Mouse (Mus musculus) ovary, postnatal 10 days (tissue): ENCODE measurements around the gene Utrn.
A peak's percentile ranks its signal among the peaks of the same experiment; 100 is the strongest.

Experiments
- DNase-seq: peaks from one replicate; pipeline ENCODE4 v3.0.0; 2022; ENCODE audit warnings: low spot score

Utrn gene

DNA sequence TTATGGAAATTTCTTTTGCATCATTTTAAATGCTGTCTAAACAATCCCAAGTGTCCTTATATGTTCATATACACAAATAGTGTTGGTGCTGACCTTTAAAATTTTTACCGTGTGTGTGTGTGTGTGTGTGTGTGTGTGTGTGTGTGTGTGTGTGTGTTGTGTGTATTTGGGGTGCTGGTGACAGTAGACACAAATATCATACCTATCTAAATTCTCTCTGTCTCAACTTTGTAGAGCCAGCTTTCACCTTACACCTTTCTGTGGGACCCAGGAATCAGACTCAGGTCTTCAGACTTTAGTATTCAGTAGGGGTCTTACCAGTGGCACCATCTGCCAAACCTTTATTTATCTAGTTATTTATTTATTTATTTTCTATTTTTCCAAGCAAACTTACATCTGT lies 681 bp upstream of the Utrn start:
- DNase-seq: no peak

DNA sequence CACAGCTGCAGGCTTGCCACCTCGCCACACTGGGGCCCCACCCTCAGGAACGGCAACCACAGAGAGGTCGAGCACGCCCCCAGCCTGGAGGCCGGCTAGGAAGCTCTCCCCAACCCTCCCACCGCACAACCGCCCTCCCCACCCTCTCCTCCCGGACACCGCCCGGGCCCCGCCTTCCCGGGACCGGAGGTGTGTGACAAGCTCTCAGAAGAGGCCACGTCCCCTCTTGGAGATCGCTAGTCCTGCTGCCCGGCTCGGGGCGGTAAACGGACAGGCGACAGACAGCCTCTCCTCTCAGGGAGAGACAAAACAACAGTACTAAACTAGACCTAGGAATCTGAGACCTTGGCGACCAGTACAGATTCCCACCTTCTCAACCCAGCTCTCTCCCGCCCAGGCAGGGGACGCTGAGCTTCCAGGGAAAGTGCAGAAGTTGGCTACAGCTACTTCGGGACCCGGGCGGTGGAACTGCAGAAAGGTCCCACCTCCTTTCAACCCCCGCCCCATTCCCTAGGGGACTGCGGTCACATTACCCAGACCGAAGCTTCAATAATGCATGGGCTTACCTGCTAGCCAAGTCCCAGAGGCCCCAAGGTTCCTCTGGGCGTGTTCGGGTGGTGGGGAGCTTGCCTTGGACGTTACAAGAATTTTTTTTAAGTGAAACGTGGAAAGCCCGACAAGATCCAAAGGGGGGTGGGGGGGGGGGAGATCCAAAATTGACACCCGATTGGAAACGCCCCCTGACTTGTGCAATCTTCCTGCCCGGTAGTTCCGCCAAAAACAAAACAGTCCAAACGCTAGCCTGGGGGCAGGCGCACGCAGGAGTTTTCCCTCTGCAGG lies 756 bp downstream of the Utrn start:
- DNase-seq: peak; percentile 58

- DNase-seq: no peak
These were observed 1.4 kb downstream of the Utrn start for GRCm38 (mm10) chr10:12867733-12868188.

- DNase-seq: no peak
These were observed 2.0 kb downstream of the Utrn start for GRCm38 (mm10) chr10:12866971-12867732.

GRCm38 (mm10) chr10:12865201-12865600 lies 4.0 kb downstream of the Utrn start:
- DNase-seq: no peak

DNA sequence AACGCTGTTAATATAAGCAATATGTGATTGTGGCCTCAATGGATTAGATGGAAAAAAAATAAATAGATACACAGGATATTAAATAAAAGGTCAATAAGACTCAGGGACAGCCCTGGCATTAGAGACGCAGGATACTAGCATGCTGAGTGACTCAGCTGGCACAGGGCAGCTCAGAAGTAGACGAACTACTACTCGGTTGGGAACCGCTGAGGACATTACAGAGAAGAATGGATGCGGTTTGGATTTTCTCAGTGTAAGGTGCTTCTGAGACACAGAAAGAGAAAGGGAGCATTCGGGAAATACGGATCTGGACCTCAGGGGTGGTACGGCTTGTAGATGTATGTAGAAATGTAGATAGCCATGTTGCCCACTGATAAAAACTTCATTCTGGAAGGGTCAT lies 5.6 kb downstream of the Utrn start:
- no peak for DNase-seq

DNA sequence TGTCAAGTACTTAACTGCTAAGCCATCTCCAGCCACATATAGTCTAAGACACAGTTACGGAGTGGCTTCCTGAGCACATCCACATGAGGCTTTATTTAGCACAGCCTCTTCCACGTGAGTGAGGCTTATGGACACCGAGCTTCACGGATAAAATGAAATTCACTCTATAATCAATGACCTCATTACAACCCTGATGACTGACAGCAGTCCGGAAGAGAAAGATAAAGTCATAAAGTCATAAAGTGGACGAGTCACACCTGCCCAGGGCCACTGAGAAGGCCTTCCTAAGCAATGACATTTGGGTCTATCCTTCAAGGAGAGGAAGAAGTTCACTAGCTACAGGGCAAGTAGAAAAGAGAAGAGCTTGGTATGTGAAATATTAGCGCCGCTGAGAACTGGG lies 7.1 kb downstream of the Utrn start:
- DNase-seq: no peak

DNA sequence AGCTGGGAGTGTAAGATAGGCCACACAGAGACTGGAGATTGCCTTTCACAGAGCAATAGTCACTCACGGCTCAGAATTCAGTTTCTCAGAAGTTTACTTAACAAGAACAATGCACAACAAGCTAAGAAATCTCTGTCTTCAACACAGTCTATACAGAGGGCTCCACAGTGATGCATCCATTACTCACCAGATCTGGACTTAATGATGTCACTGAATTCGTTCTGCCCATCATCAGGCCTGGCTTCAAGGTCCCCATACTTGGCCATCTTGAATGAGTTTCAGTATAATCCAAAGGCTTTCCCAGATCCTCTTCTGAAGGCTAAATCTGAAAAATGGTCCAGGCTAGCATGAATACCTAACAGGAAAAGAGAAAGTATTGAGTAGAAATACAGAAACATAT lies 7.8 kb downstream of the Utrn start:
- DNase-seq: no peak

DNA sequence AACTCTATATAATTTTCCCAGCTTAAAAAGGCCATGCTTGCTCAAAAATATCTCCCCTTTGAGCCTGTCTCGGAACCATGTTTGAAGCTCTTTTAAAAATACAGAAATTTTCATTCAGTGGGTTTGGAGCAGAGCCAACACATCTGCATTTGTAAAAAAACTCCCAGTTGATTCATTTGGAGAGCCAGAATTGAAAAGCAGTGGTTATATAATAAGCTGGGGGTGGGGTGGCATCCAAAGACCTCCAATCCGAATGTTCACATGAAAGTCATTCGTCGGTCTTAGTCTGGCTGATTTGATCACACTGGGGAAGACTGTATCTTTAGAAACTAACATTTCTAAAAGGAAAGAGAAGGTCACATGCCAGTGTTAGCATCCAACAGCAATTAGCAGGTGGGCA lies 8.4 kb downstream of the Utrn start:
- no peak for DNase-seq

- DNase-seq: no peak
These were observed 8.8 kb downstream of the Utrn start for GRCm38 (mm10) chr10:12860331-12860730.

- no peak for DNase-seq
These were observed 11.1 kb downstream of the Utrn start for GRCm38 (mm10) chr10:12858017-12858416.

DNA sequence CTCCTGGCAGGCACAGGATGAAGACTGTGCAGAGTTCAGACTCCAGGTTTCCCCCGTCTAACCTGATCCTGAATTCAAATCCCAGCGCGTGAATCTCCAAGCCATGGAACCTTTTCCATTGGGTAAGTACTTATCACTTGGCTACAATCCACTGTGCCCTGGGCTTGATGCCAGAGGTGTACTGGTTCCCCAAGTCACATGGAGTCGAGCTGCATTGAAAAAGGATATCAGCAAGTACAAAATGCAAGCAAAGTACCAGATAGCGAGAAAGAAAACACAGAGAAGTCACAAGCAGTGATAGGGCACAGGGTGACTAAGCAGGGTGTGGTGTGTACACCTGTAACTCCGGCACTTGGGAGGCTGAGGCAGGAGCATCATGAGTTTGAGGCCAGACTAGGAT lies 14.9 kb downstream of the Utrn start:
- no peak for DNase-seq

DNA sequence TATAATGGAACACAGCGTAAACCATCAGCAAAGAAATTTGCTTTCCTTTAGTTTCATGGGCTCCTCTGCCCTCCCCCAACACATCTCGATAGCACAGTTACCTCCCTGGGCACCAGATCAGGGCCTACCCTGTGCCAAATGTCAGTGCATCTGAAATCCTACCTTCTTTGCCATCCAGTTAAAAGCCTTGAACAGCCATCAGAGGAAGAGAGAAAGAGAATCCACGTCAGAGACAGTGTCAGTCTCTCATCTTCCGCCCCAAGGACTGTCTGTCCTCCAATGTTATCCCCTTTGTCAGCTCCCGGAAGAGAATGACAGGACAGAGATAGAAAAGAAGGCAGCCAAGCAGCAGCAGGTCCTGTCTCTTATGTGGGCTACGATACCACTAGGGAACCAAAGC lies 15.4 kb downstream of the Utrn start:
- no peak for DNase-seq

DNA sequence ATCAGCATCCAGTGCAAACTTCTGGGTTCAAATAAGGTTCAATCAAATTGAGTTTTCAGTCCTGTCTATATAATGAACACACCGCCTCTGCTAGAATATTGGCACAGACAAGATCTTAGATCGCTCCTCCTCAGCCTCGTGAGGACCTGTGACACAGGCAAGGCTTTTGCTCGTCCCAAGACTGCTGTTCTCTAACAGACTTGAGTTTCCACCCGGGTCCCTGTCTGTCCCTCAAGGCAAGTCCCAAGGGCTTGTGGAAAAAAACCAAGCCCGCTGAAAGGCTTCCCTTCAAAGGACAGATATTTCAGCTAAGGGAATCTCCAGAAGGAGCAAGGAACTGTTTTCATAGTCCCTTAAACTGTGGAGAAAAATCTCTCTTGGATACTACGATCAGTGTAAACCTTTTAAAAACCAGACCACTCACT lies 16.0 kb downstream of the Utrn start:
- DNase-seq: no peak

- no peak for DNase-seq
These were observed 16.6 kb downstream of the Utrn start for GRCm38 (mm10) chr10:12852416-12853195.

DNA sequence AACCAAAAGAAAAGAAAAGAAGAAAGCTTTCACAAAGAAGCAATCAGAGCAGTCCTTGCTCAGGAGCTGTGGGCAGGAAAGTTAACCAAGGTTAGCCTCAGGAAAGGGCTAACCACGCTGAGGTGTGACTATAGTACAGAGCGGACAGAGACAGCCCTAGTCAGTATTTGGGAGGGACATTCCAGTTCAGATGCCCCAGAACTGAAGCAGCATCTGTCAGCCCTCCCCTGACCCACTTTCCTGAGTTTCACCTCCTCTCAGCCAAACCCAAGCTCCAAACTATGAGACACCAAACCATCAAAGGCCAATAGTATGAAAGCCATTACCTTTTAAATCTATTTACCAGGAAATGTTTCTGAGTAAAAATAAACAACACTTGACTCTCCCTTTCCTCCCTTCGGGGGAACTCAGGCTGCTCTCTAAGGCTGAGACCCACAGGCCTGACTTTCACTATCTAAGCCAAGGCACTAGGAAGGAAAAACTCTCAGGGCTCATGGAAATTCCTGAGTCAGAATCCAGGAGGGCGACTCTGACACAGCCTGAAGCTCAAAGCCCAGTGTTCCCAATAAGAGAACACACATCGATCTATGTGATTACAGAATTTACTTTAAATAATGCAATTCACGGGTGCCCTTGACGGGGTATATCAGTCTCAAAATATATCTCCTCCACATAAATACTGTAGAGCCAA lies 18.2 kb downstream of the Utrn start:
- no peak for DNase-seq

DNA sequence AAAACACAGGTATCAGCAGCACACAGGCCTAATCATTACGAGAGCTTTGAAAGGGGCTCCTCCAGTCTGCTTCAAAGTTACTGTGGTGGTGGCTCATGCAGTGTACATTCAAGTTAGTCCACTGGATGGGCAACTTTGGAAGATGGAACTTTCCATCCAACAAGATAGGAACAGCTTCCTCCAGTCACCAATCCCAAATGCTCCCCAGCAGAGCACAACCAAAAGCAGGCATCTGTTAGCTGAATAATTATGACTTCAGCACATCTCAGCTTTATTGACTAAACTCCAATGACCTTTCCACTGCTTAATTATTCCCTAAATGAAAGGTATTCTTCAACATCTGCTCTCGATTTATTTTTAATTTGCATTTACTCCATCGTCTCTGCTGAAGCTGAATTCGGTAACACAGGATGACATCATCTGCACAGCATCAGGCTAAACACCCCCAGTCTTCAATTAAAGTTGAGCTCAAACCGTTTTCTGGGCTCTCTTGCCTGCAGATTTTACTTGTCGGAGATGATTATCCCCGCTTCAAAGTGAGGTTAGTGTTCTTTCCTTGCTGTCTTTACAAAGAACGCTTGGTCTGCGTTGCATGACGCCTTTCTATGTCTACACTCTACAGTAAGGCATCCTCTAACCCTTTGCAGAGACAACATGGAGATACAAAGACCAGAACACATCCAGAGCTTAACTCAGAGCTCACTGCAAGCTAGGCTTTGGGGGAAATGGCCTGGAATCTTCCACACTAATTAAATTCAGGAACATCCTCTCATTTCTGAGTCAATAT lies 20.6 kb downstream of the Utrn start:
- DNase-seq: no peak

DNA sequence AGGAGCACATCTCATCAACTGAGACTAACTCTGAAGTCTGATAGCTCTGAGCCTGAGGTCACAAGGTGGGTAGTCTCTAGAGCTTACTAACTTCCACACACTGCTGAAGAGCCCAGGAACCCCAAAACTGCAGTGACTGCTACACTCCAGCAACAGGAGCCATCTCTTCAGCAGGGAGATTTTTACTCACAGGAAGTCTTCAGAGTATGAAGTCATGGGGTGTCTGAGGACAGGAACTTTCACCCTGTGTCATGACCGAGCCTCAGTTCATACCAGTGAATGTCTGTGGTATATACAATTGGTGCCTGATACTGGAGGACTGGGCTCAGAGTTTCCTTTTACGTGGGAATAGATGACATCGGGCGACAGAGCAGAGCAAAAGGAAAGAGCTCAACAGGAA lies 26.6 kb downstream of the Utrn start:
- no peak for DNase-seq

GRCm38 (mm10) chr10:12841497-12841896 lies 27.7 kb downstream of the Utrn start:
- no peak for DNase-seq

GRCm38 (mm10) chr10:12837636-12838035 lies 31.5 kb downstream of the Utrn start:
- no peak for DNase-seq
